Mouse (Mus musculus) CH12.LX (cell line): Measurements from ENCODE around the gene Banf1.

Experiments
- CHD2 ChIP-seq: IDR thresholded peaks from 2 replicates; pipeline ENCODE4 v1.6.1; 2011; ENCODE audit warnings: low read length, improper control_type of control experiment
- CTCF ChIP-seq, 2 experiments: IDR thresholded peaks in 1 of 2; conservative IDR thresholded peaks in 1 of 2; 2 replicates each; pipeline ENCODE4 v1.5.1; 2011 to 2012; ENCODE audit warnings: low read depth in 2 of 2, low read length in 2 of 2, improper control_type of control experiment in 1 of 2, inconsistent platforms in 1 of 2, mild to moderate bottlenecking in 1 of 2, moderate library complexity in 1 of 2
- E2F4 ChIP-seq: IDR thresholded peaks from 2 replicates; pipeline ENCODE4 v1.6.1; 2011; ENCODE audit warnings: low read depth, low read length, improper control_type of control experiment; ENCODE audit not compliant: insufficient replicate concordance
- ELF1 ChIP-seq: IDR thresholded peaks from 2 replicates; pipeline ENCODE4 v1.6.1; 2014; ENCODE audit warnings: low read depth, mild to moderate bottlenecking, inconsistent platforms, low read length, improper control_type of control experiment
- EP300 ChIP-seq: IDR thresholded peaks from 2 replicates; pipeline ENCODE4 v1.6.1; 2011; ENCODE audit warnings: low read length, improper control_type of control experiment
- MAX ChIP-seq: IDR thresholded peaks from 2 replicates; pipeline ENCODE4 v1.6.1; 2011; ENCODE audit warnings: low read length, improper control_type of control experiment
- MEF2A ChIP-seq: IDR thresholded peaks from 2 replicates; pipeline ENCODE4 v1.6.1; 2014; ENCODE audit warnings: low read depth, mild to moderate bottlenecking, inconsistent platforms, low read length, improper control_type of control experiment, borderline replicate concordance
- MYC ChIP-seq: IDR thresholded peaks from 2 replicates; pipeline ENCODE4 v1.6.1; 2011; ENCODE audit warnings: low read depth, mild to moderate bottlenecking, improper control_type of control experiment, low read length
- NRF1 ChIP-seq: IDR thresholded peaks from 2 replicates; pipeline ENCODE4 v1.6.1; 2014; ENCODE audit warnings: low read depth, mild to moderate bottlenecking, inconsistent platforms, low read length, improper control_type of control experiment, moderate library complexity
- POLR2A ChIP-seq: IDR thresholded peaks from 2 replicates; pipeline ENCODE4 v1.6.1; 2011; ENCODE audit warnings: low read depth, mild to moderate bottlenecking, improper control_type of control experiment, low read length
- RCOR1 ChIP-seq: conservative IDR thresholded peaks from 2 replicates; pipeline ENCODE4 v1.6.1; 2012; ENCODE audit warnings: low read depth, mild to moderate bottlenecking, inconsistent platforms, low read length, improper control_type of control experiment
- ZMIZ1 ChIP-seq: IDR thresholded peaks from 2 replicates; pipeline ENCODE4 v1.6.1; 2012; ENCODE audit warnings: low read depth, mild to moderate bottlenecking, inconsistent platforms, low read length, improper control_type of control experiment

- no peak for TF ChIP-seq NRF1
- no peak for TF ChIP-seq CTCF (conservative IDR thresholded peaks at IDR 0.05 in 1 of 2, IDR thresholded peaks at IDR 0.05 in 1 of 2; ENCODE audit: low read depth in 2 of 2, low read length in 2 of 2)
- TF ChIP-seq POLR2A = no peak
- TF ChIP-seq MYC = no peak
- no peak for TF ChIP-seq E2F4
- TF ChIP-seq MAX = no peak
- TF ChIP-seq ZMIZ1 = no peak
- no peak for TF ChIP-seq EP300
- TF ChIP-seq MEF2A = no peak
- TF ChIP-seq ELF1 = no peak
- TF ChIP-seq RCOR1 = no peak
- no peak for TF ChIP-seq CHD2
Observed at GRCm38 (mm10) chr19:5388011-5388441, 21.1 kb upstream of the Banf1 start.
